Mouse (Mus musculus): ENCODE results near the gene Spg7. TPM values are rescaled to one million over a fixed set of nuclear protein-coding genes. Genes with fewer than 3 reads are reported as not detected.

The Spg7 gene
- total RNA-seq, 1 experiment from 2014 or later = 65.8 TPM

Other genes with a start within 250 kb of the Spg7 start
- not detected in 2 replicates for gene Cdh15, start 215.0 kb upstream of the Spg7 start, total RNA-seq (2017)
- 284 and 304 TPM in 2 replicates for gene Ankrd11, start 20.7 kb upstream of the Spg7 start, total RNA-seq (2017)
- gene Rpl13, start 39.4 kb downstream of the Spg7 start, total RNA-seq (2017) = 1,023 and 1,109 TPM in 2 replicates
- gene Cpne7, start 54.4 kb downstream of the Spg7 start, total RNA-seq (2017) = 0.35 TPM in 1 of 2 replicates, not detected in the other
- gene Sult5a1, start 95.4 kb downstream of the Spg7 start, total RNA-seq (2017) = not detected in 2 replicates
- gene Dpep1, start 123.3 kb downstream of the Spg7 start, total RNA-seq (2017) = not detected in 2 replicates
- gene Chmp1a, start 149.8 kb downstream of the Spg7 start, total RNA-seq (2017) = 60.9 and 64.8 TPM in 2 replicates
- gene Spata33, start 149.9 kb downstream of the Spg7 start, total RNA-seq (2017) = 0.12 TPM in 2 replicates
- 48.5 and 58.4 TPM in 2 replicates for gene Cdk10, start 161.9 kb downstream of the Spg7 start, total RNA-seq (2017)
- gene Spata2l, start 173.3 kb downstream of the Spg7 start, total RNA-seq (2017) = 3.5 and 6.8 TPM in 2 replicates
- 55.0 and 57.4 TPM in 2 replicates for gene Zfp276, start 191.3 kb downstream of the Spg7 start, total RNA-seq (2017)
- 43.6 and 53.3 TPM in 2 replicates for gene Vps9d1, start 191.4 kb downstream of the Spg7 start, total RNA-seq (2017)

Data from neutrophil, adult 5-6 weeks (primary cell).